Mouse (Mus musculus) lung, adult 18-20 months (tissue): Measurements from ENCODE around the gene Mrm3.
A peak's percentile ranks its signal among the peaks of the same experiment; 100 is the strongest.
"Not testable (repeated sequence)": the region's sequence is repeated elsewhere in the genome, so short reads cannot be mapped to it uniquely, and the experiment has no call there.

Experiments
- DNase-seq, 2 experiments: peaks; one replicate each; pipeline ENCODE4 v3.0.0; 2022; ENCODE audit warnings: mixed read lengths in 2 of 2

The Mrm3 gene

GRCm38 (mm10) chr11:76242901-76243810 is at the start of gene Mrm3, which contains the start of gene Glod4:
Mrm3 (plus strand) TSS chr11:76243715.
Glod4 (minus strand) TSS chr11:76243725.
- DNase-seq: peak; percentile 90 to 93

GRCm38 (mm10) chr11:76196275-76196976 is 47.1 kb upstream of the Mrm3 start:
- DNase-seq: no peak

GRCm38 (mm10) chr11:76196977-76197469 is 46.5 kb upstream of the Mrm3 start:
- DNase-seq: no peak

- DNase-seq: peak; percentile 90 to 92
These were observed 41.5 kb upstream of the Mrm3 start for GRCm38 (mm10) chr11:76201761-76202674.

- DNase-seq: no peak
These were observed 36.7 kb upstream of the Mrm3 start for GRCm38 (mm10) chr11:76206793-76207192.

- DNase-seq: peak; percentile 41 to 50
These were observed 33.1 kb upstream of the Mrm3 start for GRCm38 (mm10) chr11:76210228-76210985.

- DNase-seq: not testable (repeated sequence)
These were observed 31.9 kb upstream of the Mrm3 start for GRCm38 (mm10) chr11:76211595-76211994.

- DNase-seq: no peak
These were observed 29.7 kb upstream of the Mrm3 start for GRCm38 (mm10) chr11:76213841-76214240.

GRCm38 (mm10) chr11:76215011-76215410 is 28.5 kb upstream of the Mrm3 start:
- peak in 1 of 2 experiments; percentile 51 for DNase-seq

GRCm38 (mm10) chr11:76216049-76216540 is 27.4 kb upstream of the Mrm3 start:
- no peak for DNase-seq

- DNase-seq: peak; percentile 82 to 90
These were observed 26.7 kb upstream of the Mrm3 start for GRCm38 (mm10) chr11:76216681-76217389.

- peak; percentile 97 to 98 for DNase-seq
These were observed 26.1 kb upstream of the Mrm3 start, which contains the start of the genes Dbil5 and Gemin4 for GRCm38 (mm10) chr11:76217390-76217800. Dbil5 (plus strand) TSS chr11:76217608. Gemin4 (minus strand) TSS chr11:76217664.

- no peak for DNase-seq
These were observed 18.9 kb upstream of the Mrm3 start for GRCm38 (mm10) chr11:76224631-76225030.

GRCm38 (mm10) chr11:76225051-76225450 is 18.5 kb upstream of the Mrm3 start:
- no peak for DNase-seq

GRCm38 (mm10) chr11:76236136-76236535 is 7.4 kb upstream of the Mrm3 start:
- no peak for DNase-seq

GRCm38 (mm10) chr11:76239750-76240149 is 3.8 kb upstream of the Mrm3 start:
- DNase-seq: no peak

- DNase-seq: no peak
These were observed 464 bp downstream of the Mrm3 start for GRCm38 (mm10) chr11:76243811-76244546.

GRCm38 (mm10) chr11:76246439-76246838 is 2.9 kb downstream of the Mrm3 start:
- DNase-seq: no peak

- no peak for DNase-seq
These were observed 3.7 kb downstream of the Mrm3 start for GRCm38 (mm10) chr11:76247239-76247638.

- no peak for DNase-seq
These were observed 8.5 kb downstream of the Mrm3 start for GRCm38 (mm10) chr11:76252036-76252435.
